Mouse (Mus musculus) intestine, embryonic 16.5 days (tissue): Measurements from ENCODE around the gene Ggt1. TPM values are rescaled to one million over a fixed set of nuclear protein-coding genes. Genes with fewer than 3 reads are reported as not detected.

Experiments
- ATAC-seq: fragments of 200-750 bp; cut with Nextera tagmentation; 2 replicates; pipeline ENCODE4 v1.8.0; 2017; ENCODE audit warnings: moderate TSS enrichment, moderate library complexity
- H3K27ac ChIP-seq: fragments of 300-500 bp; sonication (generic); 2 replicates; pipeline ENCODE4 v1.5.1; 2014; ENCODE audit warnings: mild to moderate bottlenecking, low read length
- H3K27me3 ChIP-seq: fragments of 300-500 bp; sonication (generic); replicated peaks from 2 replicates; pipeline ENCODE4 v1.6.1; 2014; ENCODE audit warnings: low read length, control low read depth, mixed read lengths; ENCODE audit not compliant: control insufficient read depth, insufficient read depth
- H3K36me3 ChIP-seq: fragments of 300-500 bp; sonication (generic); 2 replicates; pipeline ENCODE4 v1.6.1; 2014; ENCODE audit warnings: low read length, control low read depth; ENCODE audit not compliant: control insufficient read depth, insufficient read depth
- H3K4me1 ChIP-seq: fragments of 300-500 bp; sonication (generic); 2 replicates; pipeline ENCODE4 v1.6.1; 2014; ENCODE audit warnings: low read length, control low read depth, mixed read lengths; ENCODE audit not compliant: control insufficient read depth, insufficient read depth
- H3K4me2 ChIP-seq: fragments of 300-500 bp; sonication (generic); 2 replicates; pipeline ENCODE4 v1.6.1; 2014; ENCODE audit warnings: low read depth, low read length, control low read depth
- H3K4me3 ChIP-seq: fragments of 300-500 bp; sonication (generic); 2 replicates; pipeline ENCODE4 v1.5.1; 2014; ENCODE audit warnings: mild to moderate bottlenecking, low read length
- H3K9ac ChIP-seq: fragments of 300-500 bp; sonication (generic); 2 replicates; pipeline ENCODE4 v1.6.1; 2014; ENCODE audit warnings: low read depth, low read length
- H3K9me3 ChIP-seq: fragments of 300-500 bp; sonication (generic); 2 replicates; pipeline ENCODE4 v1.6.1; 2016; ENCODE audit warnings: low read length, control low read depth; ENCODE audit not compliant: control insufficient read depth
- WGBS: fragments of 180-500 bp; shearing (Covaris S2); extraction: QIAGEN DNeasy Blood & Tissue Kit; methylation state at CpG from one replicate; pipeline ENCODE4 v1.1.7; 2014; 5-methylcytosine and 5-hydroxymethylcytosine counted together
- polyA plus RNA-seq: library from polyadenylated mRNA; unstranded; fragments of >200 nt; fragmentation: Nextera tagmentation; extraction: Ambion mirVana; gene quantifications from 2 replicates; pipeline ENCODE4 v1.2.1, GENCODE M21; 2015

The Ggt1 gene
- polyA plus RNA-seq, 1 experiment from 2014 or later: 115 TPM

- 69% methylated on average over 7 of the region's 7 CpGs for WGBS
- no peak overlapping the region for H3K9ac ChIP-seq
- no peak for ATAC-seq
- peaks cover 2% of the 10 kb centered on the region; the same call in 1 of the 2 replicates for H3K9me3 ChIP-seq
- H3K27me3 ChIP-seq: no peaks in the 10 kb centered on the region
- no peak overlapping the region for H3K4me3 ChIP-seq
- H3K4me1 ChIP-seq: peaks cover 25% of the 10 kb centered on the region
- no peaks in the 10 kb centered on the region for H3K36me3 ChIP-seq
- no peak overlapping the region for H3K27ac ChIP-seq
- H3K4me2 ChIP-seq: no peak overlapping the region
Measured at GRCm38 (mm10) chr10:75592585-75592984, 31.2 kb downstream of the Ggt1 start.

DNA sequence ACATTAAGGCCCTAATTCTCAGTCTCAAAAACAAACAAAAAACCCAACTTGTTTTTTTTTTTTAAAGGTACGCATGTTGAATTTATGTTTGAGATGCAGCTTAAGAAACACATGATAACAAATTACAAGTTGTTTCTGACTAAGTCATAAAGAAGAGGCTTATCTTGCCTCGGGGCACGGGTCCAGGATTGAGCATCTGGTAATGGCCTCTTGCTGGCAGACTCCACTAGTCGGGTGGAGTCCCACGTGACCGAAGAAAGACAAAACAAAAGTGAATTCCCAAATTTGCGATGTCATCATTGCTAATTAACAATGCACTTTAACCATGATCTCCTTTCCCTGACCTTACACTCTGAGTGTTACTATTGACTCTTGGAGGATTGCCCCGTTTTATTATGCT, 34.6 kb downstream of the Ggt1 start:
- Histone ChIP-seq H3K27me3 (no peaks in the 10 kb centered on the region), H3K4me1 (peaks cover 9% of the 10 kb centered on the region), H3K36me3 (no peaks in the 10 kb centered on the region), H3K4me2 (no peak overlapping the region), H3K9ac (no peak overlapping the region), H3K9me3 (peaks cover 2% of the 10 kb centered on the region; the same call in 1 of the 2 replicates), H3K27ac (no peak overlapping the region), H3K4me3 (no peak overlapping the region)
- WGBS: 67% methylated on average over 8 of the region's 8 CpGs
- no peak for ATAC-seq

DNA sequence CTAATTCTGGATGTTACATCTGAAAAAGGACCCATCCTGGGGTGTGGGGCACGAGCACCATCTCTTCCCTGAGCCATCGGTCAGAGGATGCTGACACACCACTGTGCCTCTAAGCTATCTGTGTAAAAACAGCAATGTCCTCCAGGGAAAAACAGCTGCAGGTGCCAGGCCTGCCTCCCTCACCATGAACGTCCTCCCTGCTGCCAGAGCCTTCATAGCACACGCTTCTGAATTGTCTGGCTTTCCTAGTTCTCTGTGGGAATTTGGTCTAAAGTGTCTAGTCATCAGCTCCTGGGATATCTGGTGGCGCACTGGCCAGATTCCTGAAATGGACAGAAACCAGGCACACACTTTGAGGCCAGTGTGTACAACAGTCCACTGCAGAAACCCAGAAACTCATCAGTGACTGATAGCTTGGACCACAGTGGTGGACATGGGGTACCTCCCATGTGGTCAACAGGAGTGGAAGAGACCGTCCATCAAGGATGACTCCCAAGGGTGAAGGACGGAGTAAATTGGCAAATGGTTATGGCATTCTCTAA, 38.9 kb downstream of the Ggt1 start:
- Histone ChIP-seq H3K9me3 (peaks cover 2% of the 10 kb centered on the region; the same call in 1 of the 2 replicates), H3K4me1 (0 out of 2 replicates have a peak, but pooled peaks cover 3% of the 10 kb centered on the region), H3K27me3 (no peaks in the 10 kb centered on the region), H3K36me3 (no peaks in the 10 kb centered on the region), H3K9ac (no peak overlapping the region), H3K4me3 (no peak overlapping the region), H3K4me2 (no peak overlapping the region), H3K27ac (no peak overlapping the region)
- ATAC-seq: no peak
- WGBS: 76% methylated on average over 7 of the region's 7 CpGs

DNA sequence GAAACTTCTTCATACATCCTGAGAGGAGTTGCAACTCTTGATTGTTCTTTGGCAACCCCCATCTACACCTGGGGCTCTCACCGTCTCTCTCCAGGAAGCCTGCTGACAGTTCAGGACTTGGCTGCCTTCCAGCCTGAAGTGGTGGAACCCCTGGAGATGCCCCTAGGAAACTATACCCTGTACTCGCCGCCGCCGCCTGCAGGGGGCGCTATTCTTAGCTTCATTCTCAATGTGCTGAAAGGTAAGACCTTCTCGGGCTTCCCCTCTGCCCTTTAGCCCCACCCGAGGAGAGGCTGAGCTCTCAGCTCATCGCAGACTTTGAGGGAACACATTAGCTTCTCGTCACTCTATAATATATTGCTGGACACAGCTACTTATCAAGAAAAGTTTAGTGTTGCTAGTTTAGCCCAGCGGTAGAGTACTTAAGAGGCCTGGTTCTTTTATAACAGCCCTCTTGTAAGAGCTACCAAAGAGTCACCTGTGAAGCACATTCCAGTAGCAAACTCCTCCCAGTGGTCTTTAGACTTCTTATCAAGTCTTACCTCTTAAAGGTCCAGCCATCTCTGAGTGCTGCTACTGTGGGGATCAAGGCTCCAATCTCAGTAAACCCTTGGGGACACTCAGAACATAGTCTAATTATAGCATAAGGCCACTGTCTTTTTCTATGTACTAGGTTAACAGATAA, 43.9 kb downstream of the Ggt1 start:
- Histone ChIP-seq H3K4me2 (no peak overlapping the region), H3K4me3 (no peak overlapping the region), H3K36me3 (no peaks in the 10 kb centered on the region), H3K9me3 (no peaks in the 10 kb centered on the region), H3K9ac (no peak overlapping the region), H3K27me3 (no peaks in the 10 kb centered on the region), H3K4me1 (0 out of 2 replicates have a peak, but pooled peaks cover 4% of the 10 kb centered on the region), H3K27ac (no peak overlapping the region)
- ATAC-seq: peak; percentile 74
- 36% methylated on average over 11 of the region's 11 CpGs for WGBS

GRCm38 (mm10) chr10:75607253-75607652, 45.8 kb downstream of the Ggt1 start:
- Histone ChIP-seq H3K4me3 (no peak overlapping the region), H3K27ac (no peak overlapping the region), H3K36me3 (no peaks in the 10 kb centered on the region), H3K27me3 (no peaks in the 10 kb centered on the region), H3K9ac (no peak overlapping the region), H3K4me2 (no peak overlapping the region), H3K9me3 (no peaks in the 10 kb centered on the region), H3K4me1 (0 out of 2 replicates have a peak, but pooled peaks cover 4% of the 10 kb centered on the region)
- WGBS: 90% methylated on average over 4 of the region's 4 CpGs
- no peak for ATAC-seq

DNA sequence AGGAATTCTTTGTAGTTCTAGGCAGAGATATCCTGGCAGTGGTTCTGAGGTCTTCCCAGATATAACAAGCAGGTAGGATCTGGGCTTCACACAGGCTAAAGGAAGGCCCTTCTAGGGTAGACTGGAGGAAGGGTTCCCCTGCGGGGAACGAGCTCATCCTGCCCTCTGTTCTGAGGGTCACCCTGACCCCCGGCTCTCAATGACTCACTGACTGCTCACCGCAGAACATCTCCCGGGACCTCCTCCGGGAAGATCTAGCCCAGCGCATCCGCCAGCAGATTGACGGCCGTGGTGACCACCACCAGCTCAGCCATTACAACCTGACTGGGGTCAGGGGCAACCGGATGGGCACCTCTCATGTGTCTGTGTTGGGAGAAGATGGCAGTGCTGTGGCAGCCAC, 47.6 kb downstream of the Ggt1 start:
- Histone ChIP-seq H3K4me3 (no peak overlapping the region), H3K4me2 (no peak overlapping the region), H3K36me3 (no peaks in the 10 kb centered on the region), H3K9ac (no peak overlapping the region), H3K27me3 (no peaks in the 10 kb centered on the region), H3K27ac (no peak overlapping the region), H3K9me3 (no peaks in the 10 kb centered on the region), H3K4me1 (0 out of 2 replicates have a peak, but pooled peaks cover 4% of the 10 kb centered on the region)
- ATAC-seq: no peak
- 87% methylated on average over 11 of the region's 11 CpGs for WGBS

- no peaks in the 10 kb centered on the region for H3K4me1 ChIP-seq
- no peaks in the 10 kb centered on the region for H3K9me3 ChIP-seq
- H3K36me3 ChIP-seq: no peaks in the 10 kb centered on the region
- no peak overlapping the region for H3K4me3 ChIP-seq
- WGBS: 42% methylated on average over 7 of the region's 7 CpGs
- H3K9ac ChIP-seq: no peak overlapping the region
- no peak for ATAC-seq
- no peak overlapping the region for H3K4me2 ChIP-seq
- H3K27ac ChIP-seq: no peak overlapping the region
- no peaks in the 10 kb centered on the region for H3K27me3 ChIP-seq
Measured at GRCm38 (mm10) chr10:75610486-75610885, 49.1 kb downstream of the Ggt1 start.

DNA sequence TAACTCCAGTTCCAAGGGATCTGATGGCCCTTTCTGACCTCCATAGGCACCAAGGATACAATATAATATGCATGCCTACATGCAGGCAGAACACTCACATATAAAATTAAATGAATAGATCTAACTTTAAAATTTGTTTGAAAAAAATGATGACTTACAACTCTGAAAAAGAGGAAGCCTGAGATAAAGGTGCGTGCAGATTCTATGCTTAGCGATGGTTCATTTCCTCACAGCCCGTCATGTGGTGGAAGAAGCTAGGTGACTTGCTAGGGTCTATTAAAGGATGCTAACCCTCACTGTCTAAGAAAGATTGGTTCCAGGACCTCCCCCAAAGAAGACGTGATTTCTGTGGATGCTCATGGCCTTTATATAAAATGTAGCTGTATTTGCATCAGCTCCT, 54.6 kb downstream of the Ggt1 start:
- 86% methylated on average over 4 of the region's 4 CpGs for WGBS
- Histone ChIP-seq H3K27me3 (no peaks in the 10 kb centered on the region), H3K4me2 (no peak overlapping the region), H3K27ac (no peak overlapping the region), H3K4me3 (no peak overlapping the region), H3K4me1 (no peaks in the 10 kb centered on the region), H3K36me3 (no peaks in the 10 kb centered on the region), H3K9me3 (no peaks in the 10 kb centered on the region), H3K9ac (no peak overlapping the region)
- ATAC-seq: no peak

DNA sequence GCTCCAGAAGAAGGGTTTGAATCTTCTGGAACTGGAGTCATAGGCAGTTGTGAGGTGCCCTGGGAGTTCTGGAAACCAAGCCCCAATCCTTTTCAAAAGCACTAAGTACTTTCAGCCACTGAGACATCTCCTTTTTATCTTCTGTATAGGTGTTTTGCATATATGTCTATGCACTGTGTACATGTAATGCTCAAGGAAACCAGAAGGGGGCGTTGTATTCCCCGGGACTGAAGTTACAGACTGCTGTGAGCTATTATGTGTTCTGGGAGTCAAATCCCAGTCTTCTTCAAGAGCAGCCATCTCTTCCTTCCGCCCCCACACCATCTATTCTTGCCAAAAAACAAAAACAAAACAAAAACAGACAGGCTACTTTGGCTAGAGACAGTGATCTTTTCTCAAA, 59.4 kb downstream of the Ggt1 start:
- Histone ChIP-seq H3K4me2 (no peak overlapping the region), H3K27ac (no peak overlapping the region), H3K36me3 (no peaks in the 10 kb centered on the region), H3K9me3 (no peaks in the 10 kb centered on the region), H3K9ac (no peak overlapping the region), H3K27me3 (no peaks in the 10 kb centered on the region), H3K4me3 (no peak overlapping the region), H3K4me1 (peaks cover 2% of the 10 kb centered on the region; the same call in 1 of the 2 replicates)
- WGBS: 42% methylated on average over 3 of the region's 3 CpGs
- ATAC-seq: no peak
